Mouse (Mus musculus) right cerebral cortex, postnatal 25 days (tissue): Measurements from ENCODE around the gene Cdnf.

ENCODE experiments used
- DNase-seq: peaks from one replicate; pipeline ENCODE4 v3.0.0; 2022

Gene Cdnf

DNA sequence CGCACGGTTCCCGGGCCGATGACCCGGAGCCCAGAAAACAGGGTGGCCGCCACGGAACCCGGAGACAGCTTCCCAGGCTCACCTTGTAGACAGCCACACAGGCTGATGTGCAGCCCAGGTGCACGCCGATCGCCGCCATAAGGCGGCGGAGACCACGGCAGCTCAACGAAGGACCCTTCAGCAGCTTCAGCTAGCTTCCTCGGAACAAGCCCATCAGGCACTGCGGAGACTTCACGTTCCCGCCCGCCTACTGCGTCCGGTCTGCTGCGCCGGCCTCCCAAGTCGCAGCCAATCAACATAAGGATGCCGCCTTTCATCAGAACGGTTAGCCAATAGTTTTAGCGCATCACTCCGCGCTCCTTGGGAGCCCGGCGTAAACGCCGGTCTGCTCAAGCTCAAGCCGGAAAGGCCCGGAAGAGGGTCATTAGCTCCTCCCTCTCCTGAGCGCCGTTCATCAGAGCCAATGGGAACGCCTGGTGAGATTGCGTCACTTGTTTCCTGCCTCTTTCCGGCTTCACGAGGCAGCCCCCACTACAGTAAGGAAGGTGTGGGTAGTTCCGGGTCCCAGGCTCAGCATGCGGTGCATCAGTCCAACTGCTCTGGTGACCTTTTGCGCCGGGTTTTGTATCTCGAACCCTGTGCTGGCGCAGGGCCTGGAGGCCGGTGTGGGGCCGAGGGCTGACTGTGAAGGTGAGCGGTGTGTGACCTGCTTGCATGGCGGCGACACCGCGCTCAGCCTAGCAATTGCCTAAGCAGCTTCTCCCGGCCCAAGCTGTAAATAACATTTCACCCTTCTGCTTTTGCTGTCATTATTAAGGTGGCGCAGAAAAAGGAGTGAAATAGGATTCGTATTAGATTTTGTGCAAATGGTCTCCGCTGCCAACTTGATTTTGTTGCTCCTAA is at the start of gene Cdnf, which contains the start of the genes Gm45902 and Hspa14:
Cdnf (plus strand) TSS at position 479 of the 903 bp plus-strand sequence.
Gm45902 (minus strand) TSS at position 239 of the 903 bp plus-strand sequence.
Hspa14 (minus strand) TSS at position 263 of the 903 bp plus-strand sequence.
- DNase-seq = peak; percentile 97

- no peak for DNase-seq
Observed at GRCm38 (mm10) chr2:3473891-3474290, 38.9 kb upstream of the Cdnf start.

DNA sequence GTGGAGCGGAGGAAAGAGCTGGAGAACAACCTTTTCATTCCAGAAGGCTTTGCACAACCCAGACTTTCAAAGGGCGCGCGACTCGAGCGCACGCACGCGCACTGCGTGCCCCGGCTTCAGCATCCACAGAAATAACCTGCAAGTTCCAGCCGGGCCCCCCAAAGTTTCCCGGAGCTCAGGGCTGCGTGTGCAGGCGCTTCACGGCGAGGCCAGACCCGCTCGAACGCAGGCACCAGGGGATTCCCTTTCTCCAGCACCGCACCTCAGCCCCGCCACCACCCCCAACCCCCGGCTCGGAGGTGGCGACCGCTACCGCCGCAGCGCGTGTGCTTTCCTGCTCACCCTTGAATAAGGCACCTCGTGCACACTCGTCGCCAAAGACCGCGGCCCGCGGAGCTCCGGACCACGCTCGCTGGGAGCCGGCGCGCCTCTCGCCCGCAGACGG is 38.4 kb upstream of the Cdnf start:
- DNase-seq = peak; percentile 59

- DNase-seq = peak; percentile 97
Observed at GRCm38 (mm10) chr2:3474861-3475283, 38.0 kb upstream of the Cdnf start, which contains the start of gene Suv39h2. TSS of gene Suv39h2 (minus strand) at chr2:3475031.

DNA sequence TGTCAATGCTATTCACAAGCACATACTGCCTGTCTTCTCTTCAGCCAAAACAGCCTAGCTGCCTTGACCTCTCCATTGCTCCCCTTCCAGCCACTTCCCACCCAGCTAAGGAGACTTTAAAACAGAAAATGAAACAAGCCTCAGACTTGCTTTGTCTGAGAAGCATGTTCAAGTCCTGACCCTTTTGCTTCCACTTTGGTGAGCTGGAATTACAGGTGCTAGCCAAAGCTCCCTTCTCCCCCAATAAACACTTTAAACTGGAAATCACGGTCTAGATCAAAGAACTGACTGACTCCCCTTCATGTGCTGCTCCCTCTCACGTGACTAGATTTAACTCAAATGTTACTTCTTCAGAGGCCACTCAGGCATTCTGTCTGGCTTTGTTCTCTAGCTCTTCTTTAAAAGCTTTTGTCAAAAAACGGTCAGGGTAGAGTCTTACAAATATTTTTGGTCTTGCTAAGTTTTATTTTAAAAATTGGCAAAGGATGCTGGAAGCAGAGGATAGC is 37.0 kb upstream of the Cdnf start:
- no peak for DNase-seq

DNA sequence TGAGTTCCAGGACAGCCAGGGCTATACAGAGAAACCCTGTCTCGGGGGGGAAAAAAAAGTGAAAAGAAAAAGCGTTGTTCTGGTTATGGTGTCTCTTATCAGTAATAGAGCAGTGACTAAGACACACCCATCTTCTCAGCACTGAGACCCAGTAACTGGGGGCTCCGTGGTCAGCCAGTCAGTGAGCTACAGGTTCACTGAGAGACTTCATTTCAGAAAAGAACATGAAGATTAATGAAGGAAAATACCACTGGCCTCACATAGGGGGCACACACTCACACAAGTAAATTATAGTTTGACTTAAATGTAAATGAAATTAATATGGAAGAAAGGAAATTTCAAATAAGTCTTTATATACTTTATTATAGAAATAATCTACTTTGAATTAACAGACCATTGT is 32.6 kb upstream of the Cdnf start:
- no peak for DNase-seq

- DNase-seq = no peak
Observed at GRCm38 (mm10) chr2:3489816-3490215, 23.0 kb upstream of the Cdnf start.

DNA sequence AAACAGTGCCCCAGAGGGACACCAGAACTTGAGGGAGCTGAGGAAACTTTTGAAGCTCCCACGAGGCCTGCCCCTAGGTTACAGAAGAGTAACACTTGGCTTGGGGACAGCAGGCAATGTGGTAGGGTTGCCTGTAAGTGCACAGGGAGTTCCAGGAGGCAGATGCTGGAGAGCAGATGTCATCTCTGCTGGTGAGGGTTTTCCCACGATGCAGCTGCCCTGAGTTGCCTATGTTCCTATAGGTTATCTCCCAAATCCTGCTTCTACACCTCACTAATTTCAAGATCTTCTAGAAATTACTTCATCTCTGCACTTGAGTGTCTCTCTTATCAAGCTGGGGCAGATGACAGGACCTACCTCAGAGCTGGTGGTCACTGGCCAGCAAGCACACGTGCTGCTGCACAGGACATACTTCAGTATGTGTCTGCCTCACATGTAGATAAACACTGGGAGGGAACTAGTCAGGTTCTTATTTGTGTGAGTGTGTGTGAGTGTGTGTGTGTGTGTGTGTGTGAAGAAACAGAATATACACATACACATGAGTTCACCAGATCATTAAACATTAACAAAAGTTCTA is 18.9 kb upstream of the Cdnf start:
- DNase-seq = no peak

GRCm38 (mm10) chr2:3499543-3499942 is 13.3 kb upstream of the Cdnf start:
- DNase-seq = no peak

GRCm38 (mm10) chr2:3500886-3501285 is 11.9 kb upstream of the Cdnf start:
- no peak for DNase-seq

DNA sequence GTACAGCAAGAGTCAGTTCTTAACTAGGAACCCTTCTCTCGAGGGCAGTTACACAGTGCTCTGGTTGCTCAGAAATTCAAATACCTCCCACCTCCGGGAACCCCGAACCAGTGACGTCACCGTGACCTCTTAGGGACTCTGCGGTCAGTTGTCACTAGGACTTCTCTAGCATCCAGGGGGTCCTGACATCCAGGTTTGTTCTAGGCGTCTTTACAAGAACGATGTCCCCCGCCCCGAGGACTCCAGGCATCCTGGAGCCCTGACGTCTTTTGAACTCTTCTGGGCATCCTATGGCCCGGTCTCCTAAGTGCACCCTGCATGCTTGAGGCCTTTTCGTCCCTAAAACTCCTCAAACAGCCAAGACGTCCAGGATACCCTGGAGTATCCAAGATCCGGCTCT is 754 bp upstream of the Cdnf start:
- DNase-seq = no peak

DNA sequence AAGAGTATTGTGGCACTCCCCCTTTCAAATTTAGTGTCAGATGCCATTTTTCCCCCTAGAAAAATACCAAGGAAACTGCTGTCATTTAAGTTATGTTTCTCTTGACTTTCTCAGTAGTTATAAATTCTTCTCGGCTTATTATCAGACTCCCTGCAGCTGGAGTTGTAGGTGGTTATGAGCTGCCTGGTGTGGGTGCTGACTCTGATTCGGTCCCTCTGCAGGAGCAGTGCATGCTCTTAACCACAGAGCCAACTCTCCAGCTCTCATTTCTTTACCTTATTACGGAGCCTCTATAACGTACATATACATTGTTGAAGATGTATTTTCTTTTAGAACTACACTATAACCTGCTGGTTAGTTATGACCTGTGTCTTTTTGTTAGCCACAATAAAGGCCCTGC is 9.7 kb downstream of the Cdnf start:
- DNase-seq = no peak

DNA sequence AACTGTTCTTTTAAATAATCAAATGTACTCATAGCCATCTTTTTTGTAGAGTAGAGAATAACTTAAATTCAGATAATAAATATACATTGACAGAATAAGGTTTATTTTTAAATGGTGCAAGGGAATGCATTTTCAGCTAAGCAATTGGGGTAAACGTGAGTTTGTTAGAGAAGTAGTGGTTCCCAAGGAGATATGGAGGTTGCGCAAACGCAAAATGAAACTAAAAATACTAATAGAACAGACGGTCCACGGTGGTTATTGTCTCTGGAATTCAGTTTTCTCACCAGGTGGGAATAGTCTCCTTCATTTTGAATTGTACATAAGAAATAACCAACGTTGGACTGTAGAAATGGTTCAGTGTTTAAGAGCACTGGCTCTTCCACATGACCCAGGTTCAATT is 13.5 kb downstream of the Cdnf start:
- DNase-seq = no peak

- no peak for DNase-seq
Observed at GRCm38 (mm10) chr2:3541307-3542079, 28.7 kb downstream of the Cdnf start.

- DNase-seq = no peak
Observed at GRCm38 (mm10) chr2:3546055-3546454, 33.2 kb downstream of the Cdnf start.

DNA sequence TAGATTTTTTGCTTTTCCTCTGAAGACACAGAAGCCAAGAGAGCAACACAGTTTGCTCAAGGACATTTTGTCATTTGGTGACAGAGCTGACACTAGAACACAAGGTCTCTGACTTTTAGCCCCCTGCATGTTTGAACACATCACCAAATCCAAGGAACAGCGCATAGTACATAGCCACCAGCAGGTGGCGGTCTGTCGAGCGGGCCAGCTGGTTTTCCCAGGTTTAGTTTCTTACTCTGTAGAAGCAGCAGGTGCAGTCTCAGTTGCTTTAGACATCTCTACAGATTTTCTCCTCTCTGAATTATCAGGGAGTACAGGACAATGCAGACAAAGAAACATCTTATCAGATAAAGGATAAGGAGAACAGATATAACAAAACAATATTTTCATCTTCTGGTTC is 33.8 kb downstream of the Cdnf start:
- DNase-seq = peak; percentile 38

DNA sequence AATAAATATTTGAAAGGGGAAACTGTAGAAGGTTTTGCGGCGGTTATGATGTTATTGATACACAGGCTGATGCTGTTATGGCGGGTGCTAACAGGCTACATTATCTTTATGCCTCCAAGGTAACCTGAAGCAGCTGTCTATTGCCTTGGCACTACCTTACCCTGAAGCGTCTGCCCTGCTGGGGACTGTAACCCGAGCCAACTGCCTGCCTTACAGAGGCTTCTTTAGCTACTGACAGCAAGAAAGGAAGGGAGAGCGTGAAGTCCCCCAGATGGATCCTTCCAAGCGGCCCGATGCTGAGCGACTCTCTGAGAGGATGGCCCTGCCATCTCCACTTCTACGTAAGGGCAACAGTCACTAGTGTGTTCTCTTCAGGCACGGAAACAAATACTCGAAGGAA is 57.4 kb downstream of the Cdnf start, which contains the start of gene Fam107b:
Fam107b (plus strand) TSS at position 303 of the 400 bp plus-strand sequence.
- DNase-seq = no peak

DNA sequence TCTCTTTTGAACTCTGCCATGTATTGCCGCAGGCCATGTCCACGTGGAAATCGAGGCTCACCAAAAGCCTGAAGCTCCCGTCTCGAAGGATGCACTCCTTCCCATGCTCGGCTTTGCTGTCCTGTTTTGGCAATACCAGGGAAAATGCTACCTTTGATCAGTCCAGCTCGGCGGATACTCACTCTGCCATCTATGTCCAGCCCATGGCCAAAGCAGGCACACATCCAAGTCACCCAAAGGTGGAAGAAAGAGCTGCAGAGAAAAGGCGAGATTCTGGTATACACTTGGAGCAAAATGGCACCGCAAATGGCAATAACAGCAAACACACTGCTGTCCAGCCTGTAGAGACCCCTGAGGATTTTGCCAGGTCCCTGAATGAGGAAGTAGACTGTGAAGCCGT is 57.8 kb downstream of the Cdnf start:
- DNase-seq = no peak

DNA sequence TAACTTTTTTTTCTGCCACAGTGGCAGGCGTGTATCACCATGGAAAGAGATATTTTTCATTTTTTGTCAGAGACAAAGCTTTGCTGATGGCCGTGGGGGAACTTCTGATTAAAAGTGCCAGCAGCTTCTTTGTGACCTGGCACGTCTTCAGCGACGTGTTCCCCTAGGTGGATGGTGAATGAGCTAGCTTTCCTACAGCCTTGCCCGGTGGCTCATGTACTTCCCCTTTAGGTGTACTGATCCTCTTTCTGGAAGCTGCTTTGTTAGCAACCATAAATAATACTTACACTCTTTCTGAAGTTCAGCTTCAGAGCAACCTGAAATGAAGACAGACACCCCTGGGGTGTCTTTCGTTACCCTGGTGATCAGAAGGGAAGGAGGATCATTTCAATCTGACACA is 61.1 kb downstream of the Cdnf start:
- DNase-seq = no peak

GRCm38 (mm10) chr2:3575140-3575539 is 62.3 kb downstream of the Cdnf start:
- no peak for DNase-seq
